Mouse (Mus musculus) heart, postnatal 0 days (tissue): ENCODE results near the gene Tmem63c. TPM values are rescaled to one million over a fixed set of nuclear protein-coding genes. Genes with fewer than 3 reads are reported as not detected.

ENCODE experiments used
- ATAC-seq: fragments of 200-750 bp; cut with Nextera tagmentation; 2 replicates; pipeline ENCODE4 v1.8.0; 2017; ENCODE audit warnings: low read depth, moderate number of reproducible peaks, moderate library complexity; ENCODE audit not compliant: insufficient read depth
- DNase-seq: peaks from one replicate; pipeline ENCODE4 v3.0.0-alpha.2; 2016; ENCODE audit warnings: low spot score
- H3K27ac ChIP-seq: fragments of 300-500 bp; sonication (generic); 2 replicates; pipeline ENCODE4 v1.5.1; 2014; ENCODE audit warnings: low read depth, mild to moderate bottlenecking
- H3K27me3 ChIP-seq: fragments of 300-500 bp; sonication (generic); 2 replicates; pipeline ENCODE4 v1.6.1; 2014; ENCODE audit warnings: low read length, mixed read lengths; ENCODE audit not compliant: control insufficient read depth, insufficient read depth
- H3K36me3 ChIP-seq: fragments of 300-500 bp; sonication (generic); replicated peaks from 2 replicates; pipeline ENCODE4 v1.6.1; 2014; ENCODE audit warnings: low read length, mixed read lengths; ENCODE audit not compliant: control insufficient read depth, insufficient read depth
- H3K4me1 ChIP-seq: fragments of 300-500 bp; sonication (generic); 2 replicates; pipeline ENCODE4 v1.6.1; 2014; ENCODE audit warnings: antibody characterized with exemption; ENCODE audit not compliant: control insufficient read depth, insufficient read depth
- H3K4me2 ChIP-seq: fragments of 300-500 bp; sonication (generic); 2 replicates; pipeline ENCODE4 v1.6.1; 2014; ENCODE audit warnings: low read depth, mild to moderate bottlenecking, low read length, moderate library complexity
- H3K4me3 ChIP-seq: fragments of 300-500 bp; sonication (generic); 2 replicates; pipeline ENCODE4 v1.5.1; 2014; ENCODE audit warnings: low read depth, low read length
- H3K9ac ChIP-seq: fragments of 300-500 bp; sonication (generic); replicated peaks from 2 replicates; pipeline ENCODE4 v1.6.1; 2014; ENCODE audit warnings: low read depth, low read length, mixed read lengths
- H3K9me3 ChIP-seq: fragments of 300-500 bp; sonication (generic); replicated peaks from 2 replicates; pipeline ENCODE4 v1.6.1; 2016; ENCODE audit warnings: low read length; ENCODE audit not compliant: control insufficient read depth
- CTCF ChIP-seq: IDR thresholded peaks from 2 replicates; pipeline ENCODE4 v1.5.1; 2016; ENCODE audit warnings: antibody characterized with exemption, control low read depth, low read depth
- EP300 ChIP-seq: IDR thresholded peaks from 2 replicates; pipeline ENCODE4 v1.6.1; 2016; ENCODE audit warnings: antibody characterized with exemption, low read depth
- WGBS: fragments of 180-500 bp; shearing (Covaris S2); extraction: QIAGEN DNeasy Blood & Tissue Kit; methylation state at CpG from one replicate; pipeline ENCODE4 v1.1.7; 2014; 5-methylcytosine and 5-hydroxymethylcytosine counted together
- polyA plus RNA-seq: library from polyadenylated mRNA; unstranded; fragments of >200 nt; fragmentation: Nextera tagmentation; extraction: Ambion mirVana; gene quantifications from 2 replicates; pipeline ENCODE4 v1.2.1, GENCODE M21; 2015
- total RNA-seq: library from RNA; depleted of rRNA; stranded (reverse); fragments of >200 nt; gene quantifications from 2 replicates; pipeline ENCODE4 v1.2.3, GENCODE M21; 2014; ENCODE audit warnings: low replicate concordance

Gene Tmem63c
- total and polyA plus RNA-seq, 2 experiments from 2014 or later = not detected

- 55% methylated on average over 3 of the region's 3 CpGs for WGBS
- ATAC-seq (no peak), DNase-seq (no peak)
- Histone ChIP-seq H3K9me3 (no peaks in the 10 kb centered on the region), H3K36me3 (peaks cover 36% of the 10 kb centered on the region), H3K4me3 (no peak overlapping the region), H3K4me2 (no peak overlapping the region), H3K27ac (no peak overlapping the region), H3K4me1 (no peaks in the 10 kb centered on the region), H3K27me3 (peaks cover 6% of the 10 kb centered on the region), H3K9ac (no peak overlapping the region)
- TF ChIP-seq CTCF (no peak), EP300 (no peak)
Observed at GRCm38 (mm10) chr12:87107357-87107977, 86.3 kb downstream of the Tmem63c start.

- no peak overlapping the region for H3K9ac ChIP-seq
- H3K36me3 ChIP-seq = peaks cover 71% of the 10 kb centered on the region
- H3K4me1 ChIP-seq = no peaks in the 10 kb centered on the region
- ATAC-seq = no peak
- 70% methylated on average over 4 of the region's 4 CpGs for WGBS
- TF ChIP-seq CTCF (no peak), EP300 (no peak)
- no peaks in the 10 kb centered on the region for H3K27me3 ChIP-seq
- no peak overlapping the region for H3K4me2 ChIP-seq
- DNase-seq = no peak
- H3K4me3 ChIP-seq = no peak overlapping the region
- no peaks in the 10 kb centered on the region for H3K9me3 ChIP-seq
- H3K27ac ChIP-seq = no peak overlapping the region
Observed at GRCm38 (mm10) chr12:87121918-87122589, 100.9 kb downstream of the Tmem63c start.

GRCm38 (mm10) chr12:87127256-87127655 lies 106.1 kb downstream of the Tmem63c start:
- Histone ChIP-seq H3K9ac (no peak overlapping the region), H3K4me1 (no peaks in the 10 kb centered on the region), H3K27me3 (no peaks in the 10 kb centered on the region), H3K27ac (no peak overlapping the region), H3K9me3 (no peaks in the 10 kb centered on the region), H3K4me3 (no peak overlapping the region), H3K36me3 (peaks cover 52% of the 10 kb centered on the region), H3K4me2 (no peak overlapping the region)
- DNase-seq = no peak
- ATAC-seq = no peak
- TF ChIP-seq EP300 = no peak
- no peak for TF ChIP-seq CTCF
- 87% methylated on average over 4 of the region's 4 CpGs for WGBS

GRCm38 (mm10) chr12:87130224-87130623 lies 109.1 kb downstream of the Tmem63c start:
- Histone ChIP-seq H3K27me3 (no peaks in the 10 kb centered on the region), H3K36me3 (peaks cover 35% of the 10 kb centered on the region), H3K4me2 (no peak overlapping the region), H3K4me3 (no peak overlapping the region), H3K27ac (no peak overlapping the region), H3K9ac (no peak overlapping the region), H3K9me3 (no peaks in the 10 kb centered on the region), H3K4me1 (no peaks in the 10 kb centered on the region)
- 86% methylated on average over 4 of the region's 4 CpGs for WGBS
- no peak for DNase-seq
- no peak for ATAC-seq
- TF ChIP-seq CTCF = no peak
- no peak for TF ChIP-seq EP300

GRCm38 (mm10) chr12:87131181-87131580 lies 110.0 kb downstream of the Tmem63c start:
- Histone ChIP-seq H3K9me3 (no peaks in the 10 kb centered on the region), H3K4me1 (no peaks in the 10 kb centered on the region), H3K9ac (no peak overlapping the region), H3K36me3 (peaks cover 35% of the 10 kb centered on the region), H3K4me3 (no peak overlapping the region), H3K27ac (no peak overlapping the region), H3K27me3 (no peaks in the 10 kb centered on the region), H3K4me2 (no peak overlapping the region)
- ATAC-seq (no peak), DNase-seq (no peak)
- 44% methylated on average over 2 of the region's 2 CpGs for WGBS
- TF ChIP-seq CTCF = no peak
- TF ChIP-seq EP300 = no peak

- H3K9ac ChIP-seq = no peak overlapping the region
- TF ChIP-seq EP300 (no peak), CTCF (peak; percentile 62)
- H3K36me3 ChIP-seq = peaks cover 35% of the 10 kb centered on the region
- no peak overlapping the region for H3K4me2 ChIP-seq
- 43% methylated on average over 3 of the region's 3 CpGs for WGBS
- H3K4me1 ChIP-seq = no peaks in the 10 kb centered on the region
- H3K27ac ChIP-seq = no peak overlapping the region
- H3K4me3 ChIP-seq = no peak overlapping the region
- H3K27me3 ChIP-seq = no peaks in the 10 kb centered on the region
- H3K9me3 ChIP-seq = no peaks in the 10 kb centered on the region
- ATAC-seq (no peak), DNase-seq (peak; percentile 13)
Observed at GRCm38 (mm10) chr12:87131619-87132018, 110.5 kb downstream of the Tmem63c start.
